Mouse (Mus musculus) limb, embryonic 10.5 days (tissue): ENCODE data around the gene Mrtfa. TPM values are rescaled to one million over a fixed set of nuclear protein-coding genes. Genes with fewer than 3 reads are reported as not detected.

Experiments used
- DNase-seq: peaks from one replicate; pipeline ENCODE4 v3.0.0-alpha.2; 2017; ENCODE audit warnings: low spot score
- H3K27ac ChIP-seq: fragments of 300-500 bp; sonication (generic); 2 replicates; pipeline ENCODE4 v1.5.1; 2016; ENCODE audit warnings: mild to moderate bottlenecking
- H3K27me3 ChIP-seq: fragments of 300-500 bp; sonication (generic); 2 replicates; pipeline ENCODE4 v1.6.1; 2016; ENCODE audit warnings: low read depth, mild to moderate bottlenecking; ENCODE audit not compliant: poor library complexity, severe bottlenecking
- H3K36me3 ChIP-seq: fragments of 300-500 bp; sonication (generic); 2 replicates; pipeline ENCODE4 v1.6.1; 2016; ENCODE audit warnings: mild to moderate bottlenecking, moderate library complexity
- H3K4me1 ChIP-seq: fragments of 300-500 bp; sonication (generic); 2 replicates; pipeline ENCODE4 v1.6.1; 2016
- H3K4me3 ChIP-seq: fragments of 300-500 bp; sonication (generic); 2 replicates; pipeline ENCODE4 v1.5.1; 2016; ENCODE audit warnings: mild to moderate bottlenecking, moderate library complexity
- H3K9me3 ChIP-seq: fragments of 300-500 bp; sonication (generic); replicated peaks from 2 replicates; pipeline ENCODE4 v1.6.1; 2016; ENCODE audit warnings: mild to moderate bottlenecking
- WGBS: fragments of 180-500 bp; shearing (Covaris S2); methylation state at CpG from one replicate; pipeline ENCODE4 v1.1.7; 2016; 5-methylcytosine and 5-hydroxymethylcytosine counted together
- polyA plus RNA-seq: library from polyadenylated mRNA; unstranded; fragments of >200 nt; fragmentation: Nextera tagmentation; extraction: Ambion mirVana; gene quantifications from 2 replicates; pipeline ENCODE4 v1.2.1, GENCODE M21; 2016

Gene Mrtfa
- polyA plus RNA-seq, 1 experiment from 2014 or later: 24.9 TPM

DNA sequence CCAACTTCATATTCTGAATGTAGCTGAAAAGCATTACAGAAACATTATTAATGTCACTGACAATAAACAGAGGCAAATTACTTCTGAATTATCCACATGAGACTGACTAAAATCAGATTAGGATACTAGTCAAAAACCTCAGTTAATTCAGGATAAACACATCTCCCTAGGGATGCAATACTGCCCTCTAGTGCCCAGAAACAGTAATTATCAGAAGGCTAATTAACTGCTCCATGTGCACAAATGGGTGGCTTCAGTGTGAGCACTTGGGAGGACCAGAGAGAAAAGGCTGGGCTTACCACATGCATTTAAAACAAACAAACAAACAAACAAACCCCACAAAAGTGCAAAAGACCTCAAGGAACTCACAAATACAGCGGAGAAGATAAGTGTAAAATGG lies 126.4 kb downstream of the Mrtfa start:
- WGBS: 27% methylated on average over 1 of the region's 1 CpGs
- Histone ChIP-seq H3K9me3 (no peaks in the 10 kb centered on the region), H3K27ac (no peak overlapping the region), H3K4me1 (peaks cover 29% of the 10 kb centered on the region), H3K36me3 (0 out of 2 replicates have a peak, but pooled peaks cover 4% of the 10 kb centered on the region), H3K4me3 (no peak overlapping the region), H3K27me3 (no peaks in the 10 kb centered on the region)
- no peak for DNase-seq

- Histone ChIP-seq H3K9me3 (no peaks in the 10 kb centered on the region), H3K36me3 (0 out of 2 replicates have a peak, but pooled peaks cover 2% of the 10 kb centered on the region), H3K4me1 (peaks cover 29% of the 10 kb centered on the region), H3K4me3 (peak overlapping the region; percentile 12), H3K27ac (peak overlapping the region; percentile 66), H3K27me3 (no peaks in the 10 kb centered on the region)
- no peak for DNase-seq
- 27% methylated on average over 8 of the region's 8 CpGs for WGBS
Measured at GRCm38 (mm10) chr15:81062616-81063015, 127.9 kb downstream of the Mrtfa start.

DNA sequence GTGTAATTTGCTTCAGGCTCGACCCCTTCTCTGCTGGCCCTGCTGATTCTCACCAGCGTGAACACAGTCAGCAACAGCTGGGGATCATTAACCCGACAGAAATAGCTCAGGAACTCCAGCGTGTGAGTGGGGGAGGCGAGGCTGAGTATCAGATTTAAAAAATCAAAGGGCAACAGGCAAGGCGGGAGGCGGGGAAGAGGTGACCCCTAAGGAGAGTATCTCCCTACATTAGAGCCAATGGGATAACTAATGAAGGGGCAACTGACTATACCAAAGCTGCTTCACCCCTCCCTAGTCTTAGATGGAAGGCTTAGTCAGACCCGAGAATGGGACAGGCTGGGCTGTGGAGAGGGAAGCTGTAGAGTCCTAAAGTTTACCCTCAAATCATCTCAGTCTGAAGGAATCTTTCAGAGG lies 128.4 kb downstream of the Mrtfa start:
- Histone ChIP-seq H3K4me3 (peak overlapping the region; percentile 12), H3K9me3 (no peaks in the 10 kb centered on the region), H3K36me3 (0 out of 2 replicates have a peak, but pooled peaks cover 2% of the 10 kb centered on the region), H3K27ac (peak overlapping the region; percentile 66), H3K4me1 (peaks cover 29% of the 10 kb centered on the region), H3K27me3 (no peaks in the 10 kb centered on the region)
- 3% methylated on average over 8 of the region's 8 CpGs for WGBS
- peak; percentile 75 for DNase-seq

DNA sequence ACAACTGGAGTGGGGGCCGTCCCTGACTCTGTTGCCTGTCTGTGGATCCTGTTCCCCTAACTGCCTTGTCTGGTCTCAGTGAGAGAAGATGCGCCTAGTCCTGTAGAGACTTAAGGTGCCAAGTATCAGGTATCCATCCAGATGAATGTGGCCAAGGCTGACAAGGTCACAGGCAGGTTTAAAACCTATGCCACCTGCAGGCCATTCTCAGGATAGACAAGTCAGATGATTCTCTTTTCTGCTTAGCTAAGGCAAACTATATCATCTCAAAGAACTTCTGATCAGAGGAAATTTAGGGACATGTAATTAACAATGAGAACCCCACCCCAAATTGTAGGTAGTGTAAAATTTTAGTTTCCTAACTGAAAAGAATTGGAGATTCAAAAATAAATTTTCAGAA lies 129.6 kb downstream of the Mrtfa start:
- H3K27me3 ChIP-seq: no peaks in the 10 kb centered on the region
- DNase-seq: no peak
- 0 out of 2 replicates have a peak, but pooled peaks cover 2% of the 10 kb centered on the region for H3K36me3 ChIP-seq
- 82% methylated on average over 2 of the region's 2 CpGs for WGBS
- H3K4me1 ChIP-seq: peaks cover 37% of the 10 kb centered on the region
- H3K4me3 ChIP-seq: no peak overlapping the region
- no peak overlapping the region for H3K27ac ChIP-seq
- no peaks in the 10 kb centered on the region for H3K9me3 ChIP-seq

- no peak overlapping the region for H3K27ac ChIP-seq
- no peak overlapping the region for H3K4me3 ChIP-seq
- no peaks in the 10 kb centered on the region for H3K27me3 ChIP-seq
- 0 out of 2 replicates have a peak, but pooled peaks cover 4% of the 10 kb centered on the region for H3K36me3 ChIP-seq
- DNase-seq: no peak
- whole genome bisulfite sequencing: 90% methylated on average over 5 of the region's 5 CpGs
- H3K9me3 ChIP-seq: no peaks in the 10 kb centered on the region
- peaks cover 30% of the 10 kb centered on the region for H3K4me1 ChIP-seq
Measured at GRCm38 (mm10) chr15:81057736-81058135, 132.8 kb downstream of the Mrtfa start.

DNA sequence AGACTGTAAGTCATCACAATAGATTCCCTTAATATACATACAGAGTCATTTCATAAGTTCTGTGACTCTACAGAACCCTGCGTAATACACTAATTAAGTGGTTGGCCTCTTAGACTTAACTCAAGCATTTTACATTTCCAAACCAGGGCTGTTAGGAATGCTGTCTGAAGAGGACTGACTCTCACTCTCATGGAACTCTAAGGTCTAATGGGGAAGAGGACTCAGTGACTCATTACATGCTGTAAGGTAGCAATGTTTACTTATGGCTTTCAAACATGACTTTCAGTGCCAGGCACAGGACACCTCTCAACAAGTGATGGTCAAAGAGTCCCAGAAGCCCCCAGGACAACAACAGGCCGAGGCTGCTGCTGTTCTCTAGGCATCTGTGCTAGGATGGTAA lies 135.1 kb downstream of the Mrtfa start:
- no peak overlapping the region for H3K4me3 ChIP-seq
- no peaks in the 10 kb centered on the region for H3K9me3 ChIP-seq
- H3K27ac ChIP-seq: no peak overlapping the region
- 92% methylated on average over 2 of the region's 2 CpGs for WGBS
- H3K27me3 ChIP-seq: no peaks in the 10 kb centered on the region
- DNase-seq: no peak
- peaks cover 10% of the 10 kb centered on the region for H3K4me1 ChIP-seq
- H3K36me3 ChIP-seq: 0 out of 2 replicates have a peak, but pooled peaks cover 4% of the 10 kb centered on the region

GRCm38 (mm10) chr15:81052491-81052890 lies 138.1 kb downstream of the Mrtfa start:
- Histone ChIP-seq H3K4me3 (no peak overlapping the region), H3K36me3 (0 out of 2 replicates have a peak, but pooled peaks cover 2% of the 10 kb centered on the region), H3K9me3 (no peaks in the 10 kb centered on the region), H3K27me3 (no peaks in the 10 kb centered on the region), H3K27ac (no peak overlapping the region), H3K4me1 (peaks cover 18% of the 10 kb centered on the region)
- WGBS: 89% methylated on average over 5 of the region's 5 CpGs
- no peak for DNase-seq

- Histone ChIP-seq H3K27me3 (no peaks in the 10 kb centered on the region), H3K36me3 (no peaks in the 10 kb centered on the region), H3K27ac (no peak overlapping the region), H3K4me1 (peaks cover 9% of the 10 kb centered on the region; the same call in 1 of the 2 replicates), H3K9me3 (no peaks in the 10 kb centered on the region), H3K4me3 (no peak overlapping the region)
- WGBS: 36% methylated on average over 3 of the region's 3 CpGs
- DNase-seq: no peak
Measured at GRCm38 (mm10) chr15:81050488-81050887, 140.1 kb downstream of the Mrtfa start.

DNA sequence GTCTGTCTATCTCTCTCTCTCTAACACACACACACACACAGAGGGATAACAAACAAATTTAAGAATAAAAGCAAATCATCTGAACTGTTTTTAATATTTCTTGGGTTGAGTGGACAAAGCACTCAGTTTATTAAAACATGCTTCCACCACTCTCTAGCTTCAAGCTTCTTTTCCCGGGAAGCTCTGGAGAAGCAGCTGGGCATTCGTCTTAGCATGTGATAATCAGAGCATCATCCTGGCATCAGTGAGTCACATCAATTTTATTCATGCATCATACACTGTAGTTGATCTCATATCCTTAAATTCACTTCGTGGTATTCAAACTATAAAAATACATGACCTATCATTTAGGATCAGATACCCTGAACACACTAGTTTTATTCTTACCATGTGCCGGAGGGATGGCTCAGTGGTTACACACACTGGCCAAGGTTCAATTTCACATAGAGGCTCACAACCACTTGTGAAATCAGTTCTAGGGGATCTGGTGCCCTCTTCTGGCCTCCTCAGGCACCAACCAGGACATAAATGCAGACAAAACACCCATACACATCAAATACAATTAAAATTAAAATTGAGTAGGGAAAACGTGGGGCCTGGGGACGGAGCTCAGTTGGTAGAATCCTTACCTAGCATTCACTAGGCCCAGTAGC lies 141.0 kb downstream of the Mrtfa start:
- peaks cover 9% of the 10 kb centered on the region; the same call in 1 of the 2 replicates for H3K4me1 ChIP-seq
- no peak overlapping the region for H3K4me3 ChIP-seq
- H3K36me3 ChIP-seq: peaks cover 7% of the 10 kb centered on the region
- no peak for DNase-seq
- H3K27ac ChIP-seq: no peak overlapping the region
- H3K9me3 ChIP-seq: no peaks in the 10 kb centered on the region
- H3K27me3 ChIP-seq: no peaks in the 10 kb centered on the region
- 78% methylated on average over 6 of the region's 6 CpGs for WGBS

GRCm38 (mm10) chr15:81047497-81047896 lies 143.1 kb downstream of the Mrtfa start:
- peaks cover 14% of the 10 kb centered on the region for H3K4me1 ChIP-seq
- 55% methylated on average over 10 of the region's 10 CpGs for WGBS
- H3K27me3 ChIP-seq: no peaks in the 10 kb centered on the region
- peaks cover 12% of the 10 kb centered on the region for H3K36me3 ChIP-seq
- DNase-seq: no peak
- no peak overlapping the region for H3K4me3 ChIP-seq
- no peak overlapping the region for H3K27ac ChIP-seq
- no peaks in the 10 kb centered on the region for H3K9me3 ChIP-seq

- no peak overlapping the region for H3K4me3 ChIP-seq
- no peak overlapping the region for H3K27ac ChIP-seq
- H3K36me3 ChIP-seq: peaks cover 12% of the 10 kb centered on the region
- DNase-seq: no peak
- H3K4me1 ChIP-seq: peaks cover 22% of the 10 kb centered on the region
- no peaks in the 10 kb centered on the region for H3K27me3 ChIP-seq
- WGBS: 94% methylated on average over 7 of the region's 7 CpGs
- no peaks in the 10 kb centered on the region for H3K9me3 ChIP-seq
Measured at GRCm38 (mm10) chr15:81046061-81046460, 144.5 kb downstream of the Mrtfa start.

GRCm38 (mm10) chr15:81045336-81045735 lies 145.2 kb downstream of the Mrtfa start:
- Histone ChIP-seq H3K27ac (no peak overlapping the region), H3K36me3 (peaks cover 12% of the 10 kb centered on the region), H3K4me1 (peaks cover 21% of the 10 kb centered on the region), H3K27me3 (no peaks in the 10 kb centered on the region), H3K9me3 (no peaks in the 10 kb centered on the region), H3K4me3 (no peak overlapping the region)
- WGBS: 91% methylated on average over 4 of the region's 4 CpGs
- DNase-seq: no peak

DNA sequence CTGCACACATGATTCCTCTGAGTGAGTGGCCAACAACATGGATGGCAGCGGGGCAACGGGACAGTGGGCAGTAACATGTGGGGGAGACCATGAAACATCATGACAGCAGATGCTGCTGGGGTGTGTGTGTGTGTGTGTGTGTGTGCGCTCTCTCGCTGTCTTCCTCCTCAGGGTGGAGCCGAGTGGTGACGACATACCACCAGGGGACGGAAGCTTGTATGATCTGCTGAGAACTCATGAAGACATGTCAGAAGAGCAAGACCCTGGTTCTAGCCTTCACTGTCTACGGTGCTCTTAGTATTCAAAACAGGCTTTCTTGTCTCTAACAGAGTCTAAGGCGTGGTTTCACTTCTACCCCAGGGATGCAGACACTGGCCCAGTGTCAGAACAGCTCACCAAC lies 146.1 kb downstream of the Mrtfa start:
- DNase-seq: no peak
- Histone ChIP-seq H3K9me3 (no peaks in the 10 kb centered on the region), H3K4me1 (peaks cover 16% of the 10 kb centered on the region), H3K4me3 (no peak overlapping the region), H3K36me3 (peaks cover 12% of the 10 kb centered on the region), H3K27me3 (no peaks in the 10 kb centered on the region), H3K27ac (no peak overlapping the region)
- WGBS: 95% methylated on average over 9 of the region's 9 CpGs
